Mouse (Mus musculus) lung, postnatal 0 days (tissue): Measurements from ENCODE around the gene Ube2h. TPM values are rescaled to one million over a fixed set of nuclear protein-coding genes. Genes with fewer than 3 reads are reported as not detected.

Experiments used
- ATAC-seq: fragments of 200-750 bp; cut with Nextera tagmentation; 2 replicates; pipeline ENCODE4 v1.8.0; 2017; ENCODE audit warnings: moderate library complexity
- DNase-seq: peaks from one replicate; pipeline ENCODE4 v3.0.0-alpha.2; 2016; ENCODE audit warnings: low spot score
- H3K27ac ChIP-seq: fragments of 300-500 bp; sonication (generic); 2 replicates; pipeline ENCODE4 v1.5.1; 2014; ENCODE audit warnings: antibody characterized with exemption, mild to moderate bottlenecking, low read length, mixed read lengths
- H3K27me3 ChIP-seq: fragments of 300-500 bp; sonication (generic); replicated peaks from 2 replicates; pipeline ENCODE4 v1.6.1; 2014; ENCODE audit warnings: low read length, mixed read lengths; ENCODE audit not compliant: insufficient read depth
- H3K36me3 ChIP-seq: fragments of 300-500 bp; sonication (generic); 2 replicates; pipeline ENCODE4 v1.6.1; 2014; ENCODE audit warnings: low read length, mixed read lengths; ENCODE audit not compliant: insufficient read depth
- H3K4me1 ChIP-seq: fragments of 300-500 bp; sonication (generic); 2 replicates; pipeline ENCODE4 v1.6.1; 2014; ENCODE audit warnings: antibody characterized with exemption, low read depth, low read length, mixed read lengths; ENCODE audit not compliant: insufficient read depth
- H3K4me2 ChIP-seq: fragments of 300-500 bp; sonication (generic); replicated peaks from 2 replicates; pipeline ENCODE4 v1.6.1; 2014; ENCODE audit warnings: low read depth, mild to moderate bottlenecking, low read length, moderate library complexity, mixed read lengths
- H3K4me3 ChIP-seq: fragments of 300-500 bp; sonication (generic); 2 replicates; pipeline ENCODE4 v1.5.1; 2014; ENCODE audit warnings: low read depth, low read length
- H3K9ac ChIP-seq: fragments of 300-500 bp; sonication (generic); replicated peaks from 2 replicates; pipeline ENCODE4 v1.6.1; 2014; ENCODE audit warnings: low read depth, mild to moderate bottlenecking
- H3K9me3 ChIP-seq: fragments of 300-500 bp; sonication (generic); 2 replicates; pipeline ENCODE4 v1.6.1; 2016; ENCODE audit warnings: low read length, mixed read lengths
- CTCF ChIP-seq: IDR thresholded peaks from 2 replicates; pipeline ENCODE4 v1.5.1; 2016; ENCODE audit warnings: antibody characterized with exemption, mild to moderate bottlenecking
- EP300 ChIP-seq: IDR thresholded peaks from 2 replicates; pipeline ENCODE4 v1.6.1; 2016; ENCODE audit warnings: antibody characterized with exemption, mild to moderate bottlenecking, control low read depth
- WGBS: fragments of 180-500 bp; shearing (Covaris S2); extraction: QIAGEN DNeasy Blood & Tissue Kit; methylation state at CpG from one replicate; pipeline ENCODE4 v1.1.7; 2014; 5-methylcytosine and 5-hydroxymethylcytosine counted together
- polyA plus RNA-seq: library from polyadenylated mRNA; unstranded; fragments of >200 nt; fragmentation: Nextera tagmentation; extraction: Ambion mirVana; gene quantifications from 2 replicates; pipeline ENCODE4 v1.2.1, GENCODE M21; 2015

The Ube2h gene
- polyA plus RNA-seq, 1 experiment from 2014 or later: 34.5 TPM

GRCm38 (mm10) chr6:30272911-30273310 lies 31.4 kb downstream of the Ube2h start:
- ATAC-seq (no peak), DNase-seq (no peak)
- Histone ChIP-seq H3K4me2 (no peak overlapping the region), H3K9ac (no peak overlapping the region), H3K36me3 (peaks cover 12% of the 10 kb centered on the region), H3K27ac (no peak overlapping the region), H3K4me3 (no peak overlapping the region), H3K9me3 (no peaks in the 10 kb centered on the region), H3K4me1 (peaks cover 3% of the 10 kb centered on the region; the same call in 1 of the 2 replicates), H3K27me3 (no peaks in the 10 kb centered on the region)
- 43% methylated on average over 3 of the region's 3 CpGs for WGBS
- TF ChIP-seq EP300: no peak
- no peak for TF ChIP-seq CTCF

GRCm38 (mm10) chr6:30272338-30272905 lies 31.9 kb downstream of the Ube2h start:
- no peak for ATAC-seq
- no peak overlapping the region for H3K27ac ChIP-seq
- H3K4me3 ChIP-seq: no peak overlapping the region
- H3K36me3 ChIP-seq: peaks cover 15% of the 10 kb centered on the region
- H3K9me3 ChIP-seq: no peaks in the 10 kb centered on the region
- DNase-seq: no peak
- H3K4me1 ChIP-seq: peaks cover 3% of the 10 kb centered on the region; the same call in 1 of the 2 replicates
- 91% methylated on average over 11 of the region's 11 CpGs for WGBS
- H3K4me2 ChIP-seq: no peak overlapping the region
- no peak overlapping the region for H3K9ac ChIP-seq
- TF ChIP-seq EP300 (no peak), CTCF (no peak)
- H3K27me3 ChIP-seq: no peaks in the 10 kb centered on the region

GRCm38 (mm10) chr6:30269846-30270245 lies 34.5 kb downstream of the Ube2h start:
- Histone ChIP-seq H3K4me1 (peaks cover 3% of the 10 kb centered on the region; the same call in 1 of the 2 replicates), H3K27me3 (no peaks in the 10 kb centered on the region), H3K4me3 (no peak overlapping the region), H3K36me3 (peaks cover 12% of the 10 kb centered on the region), H3K9ac (no peak overlapping the region), H3K9me3 (no peaks in the 10 kb centered on the region), H3K27ac (no peak overlapping the region), H3K4me2 (no peak overlapping the region)
- TF ChIP-seq CTCF (no peak), EP300 (no peak)
- 73% methylated on average over 5 of the region's 5 CpGs for WGBS
- DNase-seq (no peak), ATAC-seq (no peak)

- Histone ChIP-seq H3K9ac (no peak overlapping the region), H3K36me3 (peaks cover 12% of the 10 kb centered on the region; the same call in 1 of the 2 replicates), H3K4me2 (no peak overlapping the region), H3K27ac (no peak overlapping the region), H3K4me3 (no peak overlapping the region), H3K9me3 (no peaks in the 10 kb centered on the region), H3K27me3 (no peaks in the 10 kb centered on the region), H3K4me1 (no peaks in the 10 kb centered on the region)
- no peak for TF ChIP-seq CTCF
- TF ChIP-seq EP300: no peak
- DNase-seq (no peak), ATAC-seq (no peak)
- 95% methylated on average over 7 of the region's 7 CpGs for WGBS
Observed at GRCm38 (mm10) chr6:30267486-30267885, 36.9 kb downstream of the Ube2h start.

GRCm38 (mm10) chr6:30265402-30265801 lies 38.9 kb downstream of the Ube2h start:
- H3K9ac ChIP-seq: no peak overlapping the region
- WGBS: 91% methylated on average over 4 of the region's 4 CpGs
- ATAC-seq: no peak
- no peaks in the 10 kb centered on the region for H3K9me3 ChIP-seq
- H3K36me3 ChIP-seq: peaks cover 15% of the 10 kb centered on the region; the same call in 1 of the 2 replicates
- DNase-seq: no peak
- no peak overlapping the region for H3K27ac ChIP-seq
- H3K27me3 ChIP-seq: no peaks in the 10 kb centered on the region
- no peak overlapping the region for H3K4me3 ChIP-seq
- H3K4me2 ChIP-seq: no peak overlapping the region
- TF ChIP-seq EP300: no peak
- no peak for TF ChIP-seq CTCF
- no peaks in the 10 kb centered on the region for H3K4me1 ChIP-seq

- peak; percentile 34 for DNase-seq
- no peaks in the 10 kb centered on the region for H3K4me1 ChIP-seq
- no peak overlapping the region for H3K4me2 ChIP-seq
- no peak overlapping the region for H3K4me3 ChIP-seq
- no peaks in the 10 kb centered on the region for H3K9me3 ChIP-seq
- no peak overlapping the region for H3K27ac ChIP-seq
- H3K27me3 ChIP-seq: no peaks in the 10 kb centered on the region
- 42% methylated on average over 4 of the region's 4 CpGs for WGBS
- TF ChIP-seq EP300 (no peak), CTCF (no peak)
- no peak for ATAC-seq
- H3K36me3 ChIP-seq: peaks cover 37% of the 10 kb centered on the region
- H3K9ac ChIP-seq: no peak overlapping the region
Observed at GRCm38 (mm10) chr6:30263053-30263452, 41.3 kb downstream of the Ube2h start.
